26 mouse cellular contexts compared by ENCODE assay signal in genomic region chr5:126098433-126098832, GRCm38 (mm10).
"Had no signal": no experiment of that assay in that cellular context is flagged by ENCODE, and none has a peak within 500 bp of the region (broad histone marks: within the 10 kb centered on the region; RNA-seq: fewer than 3 reads in every experiment).

No protein-coding gene starts in this region.

- H3K9me3 ChIP-seq: heart, embryonic 15.5 days; hindbrain, embryonic 13.5 days; hindbrain, embryonic 15.5 days; kidney, embryonic 15.5 days; limb, embryonic 10.5 days; limb, embryonic 12.5 days; liver, embryonic 15.5 days had no signal

- ATAC-seq: hindbrain, postnatal 0 days; liver, postnatal 0 days had no signal

- DNase-seq: gastrocnemius, postnatal 14 days; gastrocnemius, postnatal 36 days; heart, adult 11 months; heart, adult 2 months; heart, postnatal 14 days; heart, postnatal 36 days; kidney, adult 11 months; kidney, adult 2 months; kidney, adult 9 months; kidney, postnatal 14 days; kidney, postnatal 36 days; liver; liver, embryonic 13.5 days; liver, postnatal 0 days had no signal

- H3K4me3 ChIP-seq: heart, adult 2 months; heart, embryonic 13.5 days; heart, embryonic 15.5 days; hindbrain, embryonic 13.5 days; hindbrain, embryonic 15.5 days; kidney, embryonic 15.5 days; left cerebral cortex, adult 2 months; limb, embryonic 10.5 days; limb, embryonic 12.5 days; liver, embryonic 13.5 days; liver, embryonic 15.5 days had no signal

- H3K36me3 ChIP-seq: heart, embryonic 13.5 days; heart, embryonic 15.5 days; hindbrain, embryonic 13.5 days; hindbrain, embryonic 15.5 days; kidney, embryonic 15.5 days; limb, embryonic 10.5 days; limb, embryonic 12.5 days; liver, embryonic 13.5 days; liver, embryonic 15.5 days had no signal

- H3K4me2 ChIP-seq: heart, embryonic 13.5 days; heart, embryonic 15.5 days; hindbrain, embryonic 13.5 days; hindbrain, embryonic 15.5 days; kidney, embryonic 15.5 days; limb, embryonic 12.5 days; liver, embryonic 11.5 days; liver, embryonic 13.5 days; liver, embryonic 15.5 days had no signal

- H3K27me3 ChIP-seq: heart, embryonic 13.5 days; heart, embryonic 15.5 days; hindbrain, embryonic 13.5 days; hindbrain, embryonic 15.5 days; kidney, embryonic 15.5 days; limb, embryonic 12.5 days; liver, embryonic 13.5 days; liver, embryonic 15.5 days had no signal

- H3K4me1 ChIP-seq: heart, embryonic 13.5 days; heart, embryonic 15.5 days; hindbrain, embryonic 13.5 days; hindbrain, embryonic 15.5 days; kidney, embryonic 15.5 days; limb, embryonic 10.5 days; limb, embryonic 12.5 days; liver, embryonic 13.5 days; liver, embryonic 15.5 days had no signal

- H3K9ac ChIP-seq: heart, embryonic 13.5 days; heart, embryonic 15.5 days; hindbrain, embryonic 13.5 days; hindbrain, embryonic 15.5 days; kidney, embryonic 15.5 days; limb, embryonic 12.5 days; liver, embryonic 13.5 days; liver, embryonic 15.5 days; liver, postnatal 0 days had no signal

- H3K27ac ChIP-seq: heart, adult 2 months; heart, embryonic 13.5 days; heart, embryonic 15.5 days; hindbrain, embryonic 13.5 days; hindbrain, embryonic 15.5 days; hindbrain, postnatal 0 days; kidney, embryonic 15.5 days; kidney, postnatal 0 days; left cerebral cortex, adult 2 months; limb, embryonic 10.5 days; limb, embryonic 12.5 days; liver, embryonic 13.5 days; liver, embryonic 15.5 days had no signal
